Mouse (Mus musculus) heart, embryonic 15.5 days (tissue): Measurements from ENCODE around the gene Defb10. TPM values are rescaled to one million over a fixed set of nuclear protein-coding genes. Genes with fewer than 3 reads are reported as not detected.
"Not testable (repeated sequence)": the region's sequence is repeated elsewhere in the genome, so short reads cannot be mapped to it uniquely, and the experiment has no call there.

Experiments
- ATAC-seq: fragments of 200-750 bp; cut with Nextera tagmentation; replicated peaks from 2 replicates; pipeline ENCODE4 v1.8.0; 2017; ENCODE audit warnings: low read depth, moderate TSS enrichment; ENCODE audit not compliant: insufficient number of reproducible peaks, insufficient read depth, low FRiP score
- H3K27ac ChIP-seq: fragments of 300-500 bp; sonication (generic); 2 replicates; pipeline ENCODE4 v1.5.1; 2015; ENCODE audit warnings: mild to moderate bottlenecking, inconsistent platforms
- H3K27me3 ChIP-seq: fragments of 300-500 bp; sonication (generic); 2 replicates; pipeline ENCODE4 v1.6.1; 2015; ENCODE audit warnings: inconsistent platforms
- H3K36me3 ChIP-seq: fragments of 300-500 bp; sonication (generic); 2 replicates; pipeline ENCODE4 v1.6.1; 2015; ENCODE audit warnings: mild to moderate bottlenecking, inconsistent platforms
- H3K4me1 ChIP-seq: fragments of 300-500 bp; sonication (generic); replicated peaks from 2 replicates; pipeline ENCODE4 v1.6.1; 2015; ENCODE audit warnings: inconsistent platforms
- H3K4me2 ChIP-seq: fragments of 300-500 bp; sonication (generic); 2 replicates; pipeline ENCODE4 v1.6.1; 2015; ENCODE audit warnings: inconsistent platforms, mild to moderate bottlenecking, moderate library complexity
- H3K4me3 ChIP-seq: fragments of 300-500 bp; sonication (generic); 2 replicates; pipeline ENCODE4 v1.5.1; 2015; ENCODE audit warnings: mild to moderate bottlenecking, inconsistent platforms
- H3K9ac ChIP-seq: fragments of 300-500 bp; sonication (generic); 2 replicates; pipeline ENCODE4 v1.6.1; 2015; ENCODE audit warnings: mild to moderate bottlenecking, inconsistent platforms
- H3K9me3 ChIP-seq: fragments of 300-500 bp; sonication (generic); replicated peaks from 2 replicates; pipeline ENCODE4 v1.6.1; 2016; ENCODE audit warnings: inconsistent platforms
- WGBS: fragments of 180-500 bp; shearing (Covaris S2); methylation state at CpG from one replicate; pipeline ENCODE4 v1.1.7; 2015; ENCODE audit warnings: mixed read lengths; 5-methylcytosine and 5-hydroxymethylcytosine counted together
- polyA plus RNA-seq: library from polyadenylated mRNA; unstranded; fragments of >200 nt; fragmentation: Nextera tagmentation; extraction: Ambion mirVana; gene quantifications from 2 replicates; pipeline ENCODE4 v1.2.1, GENCODE M21; 2015

The Defb10 gene
- polyA plus RNA-seq = not detected in 2 replicates

DNA sequence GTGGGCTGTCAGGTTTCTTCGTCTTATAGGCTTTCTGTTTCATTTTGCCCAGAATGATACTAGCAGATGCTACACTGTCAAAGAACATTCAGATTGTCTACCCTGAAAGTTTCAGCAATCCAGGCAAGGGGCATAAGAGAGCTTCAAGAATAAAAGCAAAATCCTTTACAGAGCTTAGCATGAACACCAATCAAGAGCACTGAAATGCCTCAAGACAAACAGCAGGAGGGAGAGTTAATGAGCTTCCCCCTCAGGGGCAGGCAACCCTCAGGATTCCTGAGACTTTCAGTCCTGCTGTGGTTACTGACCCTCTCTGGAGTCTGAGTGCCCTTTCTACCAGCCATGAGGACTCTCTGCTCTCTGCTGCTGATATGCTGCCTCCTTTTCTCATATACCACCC is at the start of gene Defb10:
Gene Defb10 (plus strand): TSS at position 316 of the 400 bp plus-strand sequence.
- ATAC-seq, H3K4me1 ChIP-seq, H3K4me3 ChIP-seq, H3K4me2 ChIP-seq, H3K9ac ChIP-seq, H3K27me3 ChIP-seq, H3K27ac ChIP-seq, H3K36me3 ChIP-seq, H3K9me3 ChIP-seq: not testable (repeated sequence)
- 31% methylated on average over 1 of the region's 1 CpGs for WGBS

DNA sequence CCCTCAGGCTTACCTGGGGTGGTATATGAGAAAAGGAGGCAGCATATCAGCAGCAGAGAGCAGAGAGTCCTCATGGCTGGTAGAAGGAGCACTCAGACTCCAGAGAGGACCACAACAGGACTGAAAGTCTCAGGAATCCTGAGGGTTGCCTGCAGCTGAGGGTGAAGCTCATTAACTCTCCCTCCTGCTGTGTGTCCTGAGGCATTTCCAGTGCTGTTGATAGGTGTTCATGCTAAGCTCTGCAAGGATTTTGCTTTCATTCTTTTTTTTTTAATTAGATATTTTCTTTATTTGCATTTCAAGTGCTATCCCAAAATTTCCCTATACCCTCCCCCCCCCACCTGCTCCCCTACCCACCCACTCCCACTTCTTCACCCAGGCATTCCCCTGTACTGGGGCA is 26.6 kb downstream of the Defb10 start, which contains the start of gene Defb9:
Gene Defb9 (minus strand): TSS at position 101 of the 400 bp plus-strand sequence.
- not testable (repeated sequence) for H3K27me3 ChIP-seq, H3K4me2 ChIP-seq, H3K36me3 ChIP-seq, H3K4me1 ChIP-seq, H3K9me3 ChIP-seq, H3K9ac ChIP-seq, ATAC-seq, H3K27ac ChIP-seq, H3K4me3 ChIP-seq

DNA sequence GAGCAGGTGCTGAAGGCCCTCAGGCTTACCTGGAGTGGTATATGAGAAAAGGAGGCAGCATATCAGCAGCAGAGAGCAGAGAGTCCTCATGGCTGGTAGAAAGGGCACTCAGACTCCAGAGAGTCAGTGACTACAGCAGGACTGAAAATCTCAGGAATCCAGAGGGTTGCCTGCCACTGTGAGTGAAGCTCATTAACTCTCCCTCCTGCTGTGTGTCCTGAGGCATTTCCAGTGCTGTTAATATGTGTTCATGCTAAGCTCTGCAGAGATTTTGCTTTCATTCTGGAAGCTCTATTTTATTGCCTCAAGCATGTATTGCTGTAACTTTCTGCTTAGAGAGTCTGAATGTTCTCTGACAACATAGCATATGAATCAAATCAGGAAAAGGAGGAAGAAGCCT is 47.6 kb downstream of the Defb10 start, which contains the start of gene Defb11:
Gene Defb11 (minus strand): TSS at position 123 of the 400 bp plus-strand sequence.
- not testable (repeated sequence) for H3K27me3 ChIP-seq, ATAC-seq

More for the DNA sequence above, 47.6 kb downstream of the Defb10 start, which contains the start of gene Defb11:
- not testable (repeated sequence) for H3K4me2 ChIP-seq, H3K27ac ChIP-seq, H3K4me1 ChIP-seq, H3K4me3 ChIP-seq, H3K9ac ChIP-seq, H3K36me3 ChIP-seq, H3K9me3 ChIP-seq

Other genes starting within 250 kb of the Defb10 start
- gene Defa26, start 240.7 kb upstream of the Defb10 start, polyA plus RNA-seq = not detected in 2 replicates
- gene Defa17, start 203.1 kb upstream of the Defb10 start, polyA plus RNA-seq = not detected in 2 replicates
- gene Defa34, start 193.1 kb upstream of the Defb10 start, polyA plus RNA-seq = not detected in 2 replicates
- not detected in 2 replicates for gene AY761184, start 155.3 kb upstream of the Defb10 start, polyA plus RNA-seq
- gene Defa24, start 124.4 kb upstream of the Defb10 start, polyA plus RNA-seq = not detected in 2 replicates
- gene Defb50, start 35.4 kb upstream of the Defb10 start, polyA plus RNA-seq = not detected in 2 replicates
- gene Defb2, start 19.0 kb upstream of the Defb10 start, polyA plus RNA-seq = not detected in 2 replicates
- not detected in 2 replicates for gene Defb9, start 26.5 kb downstream of the Defb10 start, polyA plus RNA-seq
- gene Defb11, start 47.5 kb downstream of the Defb10 start, polyA plus RNA-seq = not detected in 2 replicates
- not detected in 2 replicates for gene Defb15, start 73.8 kb downstream of the Defb10 start, polyA plus RNA-seq
- not detected in 2 replicates for gene Defb35, start 79.5 kb downstream of the Defb10 start, polyA plus RNA-seq
- not detected in 2 replicates for gene Defb13, start 87.9 kb downstream of the Defb10 start, polyA plus RNA-seq
- not detected in 2 replicates for gene Fam90a1a, start 99.8 kb downstream of the Defb10 start, polyA plus RNA-seq
- gene Ccdc70, start 110.9 kb downstream of the Defb10 start, polyA plus RNA-seq = not detected in 2 replicates
- gene Atp7b, start 201.4 kb downstream of the Defb10 start, polyA plus RNA-seq = 0.67 and 2.1 TPM in 2 replicates
- gene Alg11, start 201.8 kb downstream of the Defb10 start, polyA plus RNA-seq = 14.6 and 17.0 TPM in 2 replicates